Mouse (Mus musculus) heart, adult 11 months (tissue): ENCODE results near the gene Dars2.
"Not testable (repeated sequence)": the region's sequence is repeated elsewhere in the genome, so short reads cannot be mapped to it uniquely, and the experiment has no call there.

Experiments used
- DNase-seq: peaks from one replicate; pipeline ENCODE4 v3.0.0; 2022

Gene Dars2

GRCm38 (mm10) chr1:161035281-161035785 is 35.1 kb downstream of the Dars2 start:
- DNase-seq, result no peak

GRCm38 (mm10) chr1:161034435-161035280 is 35.8 kb downstream of the Dars2 start, which contains the start of gene Zbtb37:
Zbtb37 (minus strand) TSS chr1:161034849.
- DNase-seq, result peak; percentile 100

- no peak for DNase-seq
Observed at GRCm38 (mm10) chr1:161033856-161034434, 36.5 kb downstream of the Dars2 start.

- DNase-seq, result peak; percentile 80
Observed at GRCm38 (mm10) chr1:161032345-161032744, 38.1 kb downstream of the Dars2 start.

- DNase-seq, result peak; percentile 89
Observed at GRCm38 (mm10) chr1:161031881-161032280, 38.6 kb downstream of the Dars2 start.

GRCm38 (mm10) chr1:161030058-161030457 is 40.4 kb downstream of the Dars2 start:
- DNase-seq, result no peak

GRCm38 (mm10) chr1:161028427-161028826 is 42.0 kb downstream of the Dars2 start:
- not testable (repeated sequence) for DNase-seq

- DNase-seq, result peak; percentile 29
Observed at GRCm38 (mm10) chr1:161027196-161027595, 43.3 kb downstream of the Dars2 start.

- DNase-seq, result peak; percentile 52
Observed at GRCm38 (mm10) chr1:161025410-161026210, 44.8 kb downstream of the Dars2 start.

- peak; percentile 64 for DNase-seq
Observed at GRCm38 (mm10) chr1:161020051-161020450, 50.4 kb downstream of the Dars2 start.

- no peak for DNase-seq
Observed at GRCm38 (mm10) chr1:161016378-161016777, 54.1 kb downstream of the Dars2 start.

- DNase-seq, result peak; percentile 51
Observed at GRCm38 (mm10) chr1:161010436-161010835, 60.0 kb downstream of the Dars2 start.

- peak; percentile 76 for DNase-seq
Observed at GRCm38 (mm10) chr1:161008038-161008437, 62.4 kb downstream of the Dars2 start.

- peak; percentile 69 for DNase-seq
Observed at GRCm38 (mm10) chr1:161006471-161006870, 64.0 kb downstream of the Dars2 start.

GRCm38 (mm10) chr1:161005526-161005925 is 64.9 kb downstream of the Dars2 start:
- DNase-seq, result peak; percentile 55

GRCm38 (mm10) chr1:161004942-161005341 is 65.5 kb downstream of the Dars2 start:
- DNase-seq, result peak; percentile 74

GRCm38 (mm10) chr1:160993851-160994250 is 76.6 kb downstream of the Dars2 start:
- peak; percentile 66 for DNase-seq
